8 mouse cellular contexts compared by ENCODE assay signal in the genomic region with DNA sequence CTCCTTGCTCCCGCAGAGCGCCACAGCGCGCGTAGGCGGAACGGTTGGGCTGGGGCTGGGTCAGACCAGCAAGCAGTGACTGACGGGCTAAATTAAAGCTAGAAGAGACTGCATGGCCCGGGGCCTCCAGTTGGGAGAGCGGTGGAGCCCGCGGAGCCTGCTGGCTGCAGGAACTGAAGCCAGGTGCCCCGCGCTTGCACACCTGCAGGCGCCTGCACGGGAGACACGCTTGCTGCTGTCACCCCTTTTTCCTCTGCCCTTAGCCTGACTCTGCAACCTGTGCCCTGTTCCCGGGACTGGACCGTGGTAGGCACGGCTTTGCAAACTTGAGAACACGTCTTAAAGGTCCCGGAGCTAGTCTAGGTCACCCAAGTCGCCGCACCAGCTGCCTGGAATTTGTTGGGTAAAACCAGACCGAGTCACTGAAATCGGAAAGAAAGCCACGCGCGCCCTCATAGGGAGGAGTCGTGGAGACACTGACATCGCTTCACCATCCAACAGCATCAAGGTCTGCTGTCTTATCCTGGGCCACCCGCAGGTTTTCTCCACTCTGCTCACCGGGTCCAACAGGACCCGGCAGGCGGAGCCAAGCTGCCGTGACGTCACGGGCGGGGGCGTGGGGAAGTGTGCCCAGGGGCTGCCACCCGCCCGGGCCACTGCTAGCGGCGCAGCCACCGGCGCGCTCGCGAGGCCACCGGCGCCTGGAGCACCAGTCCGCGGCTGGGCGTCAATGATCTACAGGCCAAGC. TPM values are rescaled to one million over a fixed set of nuclear protein-coding genes. Genes with fewer than 3 reads are reported as not detected.
DNase-seq lines count a peak whose midpoint lies in the region; ATAC-seq and TF ChIP-seq lines count a peak whose summit lies in the region.

A gene (plus strand): TSS at position 671 of the 748 bp plus-strand sequence.

- under 1% methylated on average over 54 of the region's 54 CpGs for WGBS in heart, embryonic 10.5 days
- 2% methylated on average over 54 of the region's 54 CpGs for WGBS in liver, adult 2 months
- 2% methylated on average over 54 of the region's 54 CpGs for WGBS in stomach, embryonic 14.5 days

- H3K27me3 ChIP-seq in heart, embryonic 10.5 days (ENCODE audit: insufficient read depth, poor library complexity, severe bottlenecking) = peaks cover 74% of the 10 kb centered on the region
- no peaks in the 10 kb centered on the region for H3K27me3 ChIP-seq in liver, adult 2 months (ENCODE audit: control insufficient read depth, insufficient read depth, low read length)
- H3K27me3 ChIP-seq in myocyte (ENCODE audit: control insufficient read depth, insufficient read depth, insufficient read length) = no peaks in the 10 kb centered on the region
- peaks cover 19% of the 10 kb centered on the region for H3K27me3 ChIP-seq in stomach, embryonic 14.5 days (ENCODE audit: control insufficient read depth, insufficient read depth, low read length)

- H3K9ac ChIP-seq in liver, adult 2 months (ENCODE audit: low read depth, low read length) = peak within 1 kb of the TSS; percentile 44
- H3K9ac ChIP-seq in stomach, embryonic 14.5 days (replicated peaks; ENCODE audit: low read depth, low read length) = no peak within 1 kb of the TSS; the same call in 1 of the 2 replicates

- 0 out of 2 replicates have a peak within 1 kb of the TSS, but pooled peaks have one; percentile 50 for H3K27ac ChIP-seq in heart, embryonic 10.5 days
- H3K27ac ChIP-seq in liver, adult 2 months (replicated peaks; ENCODE audit: insufficient read depth, low read depth, low read length) = no peak within 1 kb of the TSS
- no peak within 1 kb of the TSS for H3K27ac ChIP-seq in stomach, embryonic 14.5 days (ENCODE audit: low read length)

- no peak for TF ChIP-seq POLR2A in liver, adult 2 months (IDR thresholded peaks at IDR 0.05; ENCODE audit: extremely low read depth, insufficient read depth, low read length)
- TF ChIP-seq POLR2A in myocyte (IDR thresholded peaks at IDR 0.05; ENCODE audit: insufficient read length, low read depth) = peak; percentile 26

- H3K36me3 ChIP-seq in heart, embryonic 10.5 days = no peaks in the 10 kb centered on the region
- H3K36me3 ChIP-seq in liver, adult 2 months (ENCODE audit: control insufficient read depth, insufficient read depth, low read length) = no peaks in the 10 kb centered on the region
- no peaks in the 10 kb centered on the region for H3K36me3 ChIP-seq in myocyte (ENCODE audit: control insufficient read depth, insufficient read depth)
- H3K36me3 ChIP-seq in stomach, embryonic 14.5 days (ENCODE audit: control insufficient read depth, insufficient read depth, low read length) = no peaks in the 10 kb centered on the region

- DNase-seq in spleen, adult 18-20 months = peak; percentile 53 to 77
- no peak for DNase-seq in spleen, adult 12 weeks (ENCODE audit: low spot score)
- peak; percentile 69 for DNase-seq in embryo, embryonic 9.5 days (ENCODE audit: extremely low spot score)
- DNase-seq in heart, embryonic 10.5 days (ENCODE audit: low spot score) = peak; percentile 79
- peak; percentile 26 for DNase-seq in kidney, adult 9 months
- DNase-seq in liver, adult 2 months (ENCODE audit: extremely low read depth, low read depth, low spot score) = peak; percentile 35

- no peaks in the 10 kb centered on the region for H3K9me3 ChIP-seq in heart, embryonic 10.5 days
- H3K9me3 ChIP-seq in stomach, embryonic 14.5 days (ENCODE audit: control insufficient read depth, low read depth, low read length) = no peaks in the 10 kb centered on the region

- no peak for TF ChIP-seq CTCF in liver, adult 2 months (IDR thresholded peaks at IDR 0.05; ENCODE audit: low read depth, low read length)

- H3K79me2 ChIP-seq in liver, adult 2 months (ENCODE audit: control insufficient read depth, insufficient read depth, low read length) = no peaks in the 10 kb centered on the region
- no peaks in the 10 kb centered on the region for H3K79me2 ChIP-seq in myocyte (ENCODE audit: control insufficient read depth, insufficient read depth)

- H3K4me1 ChIP-seq in heart, embryonic 10.5 days = peaks cover 24% of the 10 kb centered on the region
- peaks cover 11% of the 10 kb centered on the region for H3K4me1 ChIP-seq in liver, adult 2 months (ENCODE audit: control insufficient read depth, insufficient read depth, low read length)
- H3K4me1 ChIP-seq in stomach, embryonic 14.5 days (ENCODE audit: control insufficient read depth, insufficient read depth, low read length) = peaks cover 12% of the 10 kb centered on the region; the same call in 1 of the 2 replicates

- no peak within 1 kb of the TSS for H3ac ChIP-seq in myocyte (ENCODE audit: control insufficient read depth, insufficient read length)

- peak within 1 kb of the TSS; percentile 62 for H3K4me3 ChIP-seq in heart, embryonic 10.5 days
- H3K4me3 ChIP-seq in liver, adult 2 months (ENCODE audit: insufficient read depth, low read depth, low read length) = peak within 1 kb of the TSS; percentile 27; the same call in 1 of the 2 replicates
- H3K4me3 ChIP-seq in myocyte = peak within 1 kb of the TSS; percentile 22
- peak within 1 kb of the TSS; percentile 31 for H3K4me3 ChIP-seq in stomach, embryonic 14.5 days (ENCODE audit: low read depth, low read length)

- peak within 1 kb of the TSS; percentile 94 for H3K4me2 ChIP-seq in myocyte (ENCODE audit: low read depth)
- H3K4me2 ChIP-seq in stomach, embryonic 14.5 days (replicated peaks; ENCODE audit: low read depth, low read length) = peak within 1 kb of the TSS; percentile 85

- ATAC-seq in stomach, embryonic 14.5 days (ENCODE audit: insufficient number of reproducible peaks, insufficient read depth, low FRiP score, low read depth) = peak; percentile 49; the same call in 1 of the 2 replicates

TF ChIP-seq in myocyte, 11 proteins besides CTCF, POLR2A, EP300 and RAD21:
- no peak for TF ChIP-seq CEBPB (IDR thresholded peaks at IDR 0.05; ENCODE audit: insufficient read depth, poor library complexity, severe bottlenecking)
- TF ChIP-seq MAX (IDR thresholded peaks at IDR 0.05; ENCODE audit: low read depth) = no peak
- TF ChIP-seq POLR2AphosphoS2 (IDR thresholded peaks at IDR 0.05; ENCODE audit: insufficient read length, low read depth) = no peak
- TF ChIP-seq SRF (IDR thresholded peaks at IDR 0.05; ENCODE audit: control insufficient read depth, insufficient read length, low read depth) = no peak
- TF ChIP-seq TCF12 (IDR thresholded peaks at IDR 0.05; ENCODE audit: insufficient read depth, poor library complexity, severe bottlenecking) = no peak
- TF ChIP-seq E2F4 (IDR thresholded peaks at IDR 0.05; ENCODE audit: insufficient read depth) = no peak
- no peak for TF ChIP-seq MYOD1 (IDR thresholded peaks at IDR 0.05; ENCODE audit: control insufficient read depth in 1 of 3, insufficient read length in 2 of 3, low read depth in 2 of 3)
- no peak for TF ChIP-seq USF1 (IDR thresholded peaks at IDR 0.05; ENCODE audit: low read depth)
- no peak for TF ChIP-seq REST (IDR thresholded peaks at IDR 0.05; ENCODE audit: insufficient read depth, insufficient read length)
- TF ChIP-seq TCF3 (IDR thresholded peaks at IDR 0.05; ENCODE audit: insufficient read length, low read depth) = no peak
- TF ChIP-seq MYOG (IDR thresholded peaks at IDR 0.05; ENCODE audit: control insufficient read depth in 1 of 3, insufficient read depth in 1 of 3, insufficient read length in 2 of 3, low read depth in 2 of 3) = no peak

RNA-seq across cellular contexts. Expression of the gene that starts here (rescaled TPM):
- 0.74 and 1.1 TPM in 2 replicates for polyA plus RNA-seq in heart, embryonic 10.5 days (2016; fragmentation: Nextera tagmentation; extraction: Ambion mirVana)
- 0.07 TPM in 1 of 2 replicates, not detected in the other for total RNA-seq in liver, adult 2 months (2014; rRNA removed)
- 0.17 TPM in 1 of 2 replicates, not detected in the other for polyA plus RNA-seq in liver, adult 2 months (2012; rRNA removed)
- polyA plus RNA-seq in myocyte (2012; fragmentation: generic; extraction: Trizol) = 5.3 TPM
- polyA plus RNA-seq in stomach, embryonic 14.5 days (2014; fragmentation: Nextera tagmentation; extraction: Ambion mirVana) = 0.56 and 2.0 TPM in 2 replicates

Comparison
In these comparisons a context has a peak if more than half of its experiments do, and no peak if none do; other contexts are left out.
1. Peak in DNase-seq, H3K4me3 ChIP-seq and H3K9ac ChIP-seq in liver, adult 2 months; RNA of the gene not detected or under 1 TPM.